In the genomic region with DNA sequence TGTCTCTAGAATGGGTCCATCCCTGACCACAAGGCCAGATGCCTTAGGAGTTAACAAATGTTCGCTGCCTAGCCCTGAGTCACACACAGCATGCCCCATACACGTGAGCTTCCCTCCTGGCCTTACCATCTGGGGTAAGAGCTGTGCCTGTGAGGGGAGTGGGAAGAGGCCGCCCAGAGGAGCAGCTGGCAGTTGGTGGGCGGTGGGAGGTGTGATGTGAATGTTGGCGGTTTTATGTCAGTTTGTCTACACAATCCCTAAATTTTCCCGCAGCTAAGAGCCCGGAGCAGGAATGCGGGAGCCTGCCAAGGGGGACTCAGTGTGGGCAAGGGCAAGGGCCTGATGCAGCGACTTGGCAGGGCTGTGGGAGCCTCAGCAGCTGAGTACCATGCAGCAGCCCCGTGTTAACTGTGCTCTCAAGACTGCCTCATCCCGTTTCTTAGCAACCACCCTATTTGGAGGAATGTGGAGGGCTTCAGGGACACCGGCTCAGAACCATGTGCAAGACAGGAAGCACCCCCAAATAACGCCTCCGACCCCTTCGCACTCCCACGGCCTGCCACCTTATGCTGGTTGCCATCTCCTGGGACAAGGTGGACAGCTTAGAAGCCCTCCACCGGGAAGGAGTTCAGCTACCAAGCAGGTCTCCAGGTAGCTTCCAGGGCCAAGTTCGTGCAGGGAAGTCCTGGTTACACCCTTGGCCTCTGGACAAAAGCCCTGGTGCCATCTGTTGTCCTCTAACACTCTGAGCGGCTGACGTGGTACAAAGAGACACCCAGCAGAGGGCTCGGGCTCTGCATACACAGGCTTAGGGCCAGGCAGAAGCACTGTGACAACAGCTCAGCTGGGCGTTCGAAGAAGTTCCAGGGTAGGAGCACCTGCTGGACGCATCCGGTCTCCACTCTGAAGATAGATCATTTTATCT, we compare ENCODE assay signal across 8 mouse cellular contexts. TPM values are rescaled to one million over a fixed set of nuclear protein-coding genes. Genes with fewer than 3 reads are reported as not detected.
DNase-seq lines count a peak whose midpoint lies in the region; ATAC-seq and TF ChIP-seq lines count a peak whose summit lies in the region.

No protein-coding gene starts in this region.

- 38% methylated on average over 25 of the region's 25 CpGs for WGBS in lung, embryonic 15.5 days
- 43% methylated on average over 25 of the region's 25 CpGs for WGBS in lung, adult 2 months
- WGBS in embryonic facial prominence, embryonic 12.5 days: 66% methylated on average over 25 of the region's 25 CpGs
- WGBS in hindbrain, embryonic 16.5 days: 14% methylated on average over 25 of the region's 25 CpGs
- WGBS in limb, embryonic 12.5 days: 61% methylated on average over 25 of the region's 25 CpGs
- 55% methylated on average over 25 of the region's 25 CpGs for WGBS in stomach, embryonic 15.5 days

- no peaks in the 10 kb centered on the region for H3K9me3 ChIP-seq in lung, embryonic 15.5 days
- no peaks in the 10 kb centered on the region for H3K9me3 ChIP-seq in embryonic facial prominence, embryonic 12.5 days
- H3K9me3 ChIP-seq in hindbrain, embryonic 16.5 days (ENCODE audit: control insufficient read depth, low read length): no peaks in the 10 kb centered on the region
- H3K9me3 ChIP-seq in limb, embryonic 12.5 days: no peaks in the 10 kb centered on the region
- H3K9me3 ChIP-seq in stomach, embryonic 15.5 days: no peaks in the 10 kb centered on the region

- no peak for DNase-seq in lung, adult 2 months
- DNase-seq in spleen, postnatal 4 days (ENCODE audit: low spot score in 2 of 2): no peak
- no peak for DNase-seq in ovary, adult 18-20 months (ENCODE audit: low spot score)

- TF ChIP-seq CTCF in lung, adult 2 months (IDR thresholded peaks at IDR 0.05; ENCODE audit: insufficient read depth, low read length): no peak

- H3K27me3 ChIP-seq in lung, embryonic 15.5 days: no peaks in the 10 kb centered on the region
- H3K27me3 ChIP-seq in embryonic facial prominence, embryonic 12.5 days: no peaks in the 10 kb centered on the region
- H3K27me3 ChIP-seq in hindbrain, embryonic 16.5 days (replicated peaks; ENCODE audit: control insufficient read depth, insufficient read depth, low read length): no peaks in the 10 kb centered on the region
- no peaks in the 10 kb centered on the region for H3K27me3 ChIP-seq in limb, embryonic 12.5 days
- no peaks in the 10 kb centered on the region for H3K27me3 ChIP-seq in stomach, embryonic 15.5 days (replicated peaks)

- H3K4me1 ChIP-seq in lung, embryonic 15.5 days: peaks cover 47% of the 10 kb centered on the region
- H3K4me1 ChIP-seq in lung, adult 2 months (ENCODE audit: control insufficient read depth, insufficient read depth, low read length): peaks cover 27% of the 10 kb centered on the region
- peaks cover 37% of the 10 kb centered on the region for H3K4me1 ChIP-seq in embryonic facial prominence, embryonic 12.5 days
- peaks cover 30% of the 10 kb centered on the region for H3K4me1 ChIP-seq in hindbrain, embryonic 16.5 days (ENCODE audit: control insufficient read depth, insufficient read depth, low read depth, low read length)
- peaks cover 51% of the 10 kb centered on the region for H3K4me1 ChIP-seq in limb, embryonic 12.5 days (replicated peaks)
- H3K4me1 ChIP-seq in stomach, embryonic 15.5 days: peaks cover 38% of the 10 kb centered on the region

- no peak overlapping the region for H3K4me3 ChIP-seq in lung, embryonic 15.5 days
- H3K4me3 ChIP-seq in lung, adult 2 months (replicated peaks; ENCODE audit: extremely low read depth, low read depth, low read length): no peak overlapping the region
- H3K4me3 ChIP-seq in embryonic facial prominence, embryonic 12.5 days: no peak overlapping the region
- H3K4me3 ChIP-seq in hindbrain, embryonic 16.5 days (ENCODE audit: low read length): peak overlapping the region; percentile 42
- H3K4me3 ChIP-seq in limb, embryonic 12.5 days (replicated peaks): no peak overlapping the region
- peak overlapping the region; percentile 32 for H3K4me3 ChIP-seq in stomach, embryonic 15.5 days (replicated peaks)

- peak overlapping the region; percentile 44; the same call in 1 of the 2 replicates for H3K27ac ChIP-seq in lung, embryonic 15.5 days
- H3K27ac ChIP-seq in embryonic facial prominence, embryonic 12.5 days: 0 out of 2 replicates have a peak overlapping the region, but pooled peaks have one; percentile 30
- peak overlapping the region; percentile 91 for H3K27ac ChIP-seq in hindbrain, embryonic 16.5 days (ENCODE audit: low read depth, low read length)
- 0 out of 2 replicates have a peak overlapping the region, but pooled peaks have one; percentile 25 for H3K27ac ChIP-seq in limb, embryonic 12.5 days
- H3K27ac ChIP-seq in stomach, embryonic 15.5 days: peak overlapping the region; percentile 66

- H3K9ac ChIP-seq in lung, embryonic 15.5 days: no peak overlapping the region
- no peak overlapping the region; the same call in 1 of the 2 replicates for H3K9ac ChIP-seq in embryonic facial prominence, embryonic 12.5 days
- H3K9ac ChIP-seq in hindbrain, embryonic 16.5 days (ENCODE audit: low read depth, low read length): peak overlapping the region; percentile 60
- no peak overlapping the region for H3K9ac ChIP-seq in limb, embryonic 12.5 days (replicated peaks)
- no peak overlapping the region for H3K9ac ChIP-seq in stomach, embryonic 15.5 days

- TF ChIP-seq POLR2A in lung, adult 2 months (IDR thresholded peaks at IDR 0.05; ENCODE audit: borderline replicate concordance, extremely low read depth, low read depth, low read length): no peak

- H3K36me3 ChIP-seq in lung, embryonic 15.5 days: peaks cover 12% of the 10 kb centered on the region; the same call in 1 of the 2 replicates
- peaks cover 19% of the 10 kb centered on the region for H3K36me3 ChIP-seq in embryonic facial prominence, embryonic 12.5 days
- H3K36me3 ChIP-seq in hindbrain, embryonic 16.5 days (ENCODE audit: control insufficient read depth, insufficient read depth, low read length): no peaks in the 10 kb centered on the region
- peaks cover 56% of the 10 kb centered on the region for H3K36me3 ChIP-seq in limb, embryonic 12.5 days
- H3K36me3 ChIP-seq in stomach, embryonic 15.5 days: no peaks in the 10 kb centered on the region

- ATAC-seq in lung, embryonic 15.5 days (ENCODE audit: borderline replicate concordance, extremely low read depth, low FRiP score, low TSS enrichment): no peak
- ATAC-seq in embryonic facial prominence, embryonic 12.5 days (ENCODE audit: insufficient number of reproducible peaks, insufficient read depth, low FRiP score, low TSS enrichment): no peak
- ATAC-seq in hindbrain, embryonic 16.5 days: peak; percentile 93
- no peak; the same call in 1 of the 2 replicates for ATAC-seq in limb, embryonic 12.5 days (ENCODE audit: insufficient number of reproducible peaks, insufficient read depth, low FRiP score, low TSS enrichment, low read depth)
- ATAC-seq in stomach, embryonic 15.5 days (ENCODE audit: insufficient read depth, low FRiP score, low read depth): peak; percentile 40; the same call in 1 of the 2 replicates

- H3K4me2 ChIP-seq in lung, embryonic 15.5 days: peak overlapping the region; percentile 47
- H3K4me2 ChIP-seq in embryonic facial prominence, embryonic 12.5 days (replicated peaks): no peak overlapping the region
- peak overlapping the region; percentile 62 for H3K4me2 ChIP-seq in hindbrain, embryonic 16.5 days (ENCODE audit: low read length)
- H3K4me2 ChIP-seq in limb, embryonic 12.5 days: no peak overlapping the region
- peak overlapping the region; percentile 45 for H3K4me2 ChIP-seq in stomach, embryonic 15.5 days

RNA-seq across cellular contexts. Expression of a gene that starts 35.5 kb away (rescaled TPM):
- polyA plus RNA-seq in lung, embryonic 15.5 days (2015; fragmentation: Nextera tagmentation; extraction: Ambion mirVana): 51.9 and 52.3 TPM in 2 replicates
- polyA plus RNA-seq in lung, adult 2 months (2012; rRNA removed): 76.0 and 99.4 TPM in 2 replicates
- 37.6 and 38.4 TPM in 2 replicates for polyA plus RNA-seq in embryonic facial prominence, embryonic 12.5 days (2016; fragmentation: Nextera tagmentation; extraction: Ambion mirVana)
- 4.1 and 8.8 TPM in 2 replicates for polyA plus RNA-seq in hindbrain, embryonic 16.5 days (2015; fragmentation: Nextera tagmentation; extraction: Ambion mirVana)
- 47.2 and 47.8 TPM in 2 replicates for polyA plus RNA-seq in limb, embryonic 12.5 days (2016; fragmentation: Nextera tagmentation; extraction: Ambion mirVana)
- 24.1 and 26.8 TPM in 2 replicates for polyA plus RNA-seq in stomach, embryonic 15.5 days (2015; fragmentation: Nextera tagmentation; extraction: Ambion mirVana)

Comparison
In these comparisons a context has a peak if more than half of its experiments do, and no peak if none do; other contexts are left out.
1. ATAC-seq: peak in hindbrain, embryonic 16.5 days (single experiment) and stomach, embryonic 15.5 days (single experiment); none in lung, embryonic 15.5 days (single experiment), embryonic facial prominence, embryonic 12.5 days (single experiment) and limb, embryonic 12.5 days (single experiment).
2. H3K27ac ChIP-seq: peak in every context shown above with its lines; median percentile 91 in hindbrain, embryonic 16.5 days; 66 in stomach, embryonic 15.5 days; 44 in lung, embryonic 15.5 days; 30 in embryonic facial prominence, embryonic 12.5 days; 25 in limb, embryonic 12.5 days.
3. H3K4me2 ChIP-seq: peak in lung, embryonic 15.5 days (single experiment), hindbrain, embryonic 16.5 days (single experiment) and stomach, embryonic 15.5 days (single experiment); none in embryonic facial prominence, embryonic 12.5 days (single experiment) and limb, embryonic 12.5 days (single experiment).
4. H3K4me3 ChIP-seq: peak in hindbrain, embryonic 16.5 days (single experiment) and stomach, embryonic 15.5 days (single experiment); none in lung, embryonic 15.5 days (single experiment), lung, adult 2 months (single experiment), embryonic facial prominence, embryonic 12.5 days (single experiment) and limb, embryonic 12.5 days (single experiment).